In the genomic region with DNA sequence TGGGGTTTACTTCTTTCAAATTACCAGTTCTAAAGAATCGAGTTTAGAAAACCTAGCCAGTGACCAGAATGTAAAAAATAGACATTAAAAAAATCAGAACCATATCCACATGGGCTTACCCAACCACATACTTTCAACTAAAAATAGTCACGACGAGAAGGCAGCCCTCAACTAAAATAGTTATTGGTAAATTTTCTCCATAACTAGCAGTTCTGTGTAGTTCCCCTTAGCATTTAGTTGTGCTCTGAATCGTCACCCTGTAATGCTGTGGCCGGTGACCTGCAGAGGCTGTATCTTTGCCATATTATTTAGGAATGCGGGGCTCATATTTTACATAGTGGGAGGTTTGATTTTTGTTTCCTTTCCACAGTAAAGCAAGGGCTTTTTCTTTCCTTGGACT, we compare ENCODE assay signal across 9 mouse cellular contexts. TPM values are rescaled to one million over a fixed set of nuclear protein-coding genes. Genes with fewer than 3 reads are reported as not detected.
DNase-seq lines count a peak whose midpoint lies in the region; ATAC-seq and TF ChIP-seq lines count a peak whose summit lies in the region.
"Had no signal": no experiment of that assay in that cellular context is flagged by ENCODE, and none has a peak within 500 bp of the region (broad histone marks: within the 10 kb centered on the region; RNA-seq: fewer than 3 reads in every experiment).

No protein-coding gene starts in this region.

- DNase-seq in heart, adult 2 months, result no peak
- DNase-seq in heart, postnatal 14 days, result no peak
- no peak for DNase-seq in limb, embryonic 11.5 days (ENCODE audit: low spot score)
- DNase-seq in limb, embryonic 10.5 days (ENCODE audit: low spot score), result no peak
- no peak for DNase-seq in spleen, postnatal 10 days (ENCODE audit: low spot score in 2 of 2)

- no peak for TF ChIP-seq EP300 in heart, adult 2 months (IDR thresholded peaks at IDR 0.05; ENCODE audit: insufficient read depth, low read depth, low read length)

- H3K27me3 ChIP-seq in heart, adult 2 months (ENCODE audit: control insufficient read depth, insufficient read depth, low read length), result no peaks in the 10 kb centered on the region
- H3K27me3 ChIP-seq in limb, embryonic 11.5 days (ENCODE audit: control insufficient read depth, insufficient read depth, low read length), result no peaks in the 10 kb centered on the region
- no peaks in the 10 kb centered on the region for H3K27me3 ChIP-seq in limb, embryonic 10.5 days (ENCODE audit: low read depth, poor library complexity, severe bottlenecking)
- H3K27me3 ChIP-seq in neural tube, embryonic 14.5 days (ENCODE audit: control insufficient read depth, insufficient read depth, low read length), result no peaks in the 10 kb centered on the region
- H3K27me3 ChIP-seq: midbrain, embryonic 12.5 days had no signal

- TF ChIP-seq POLR2A in heart, adult 2 months (IDR thresholded peaks at IDR 0.05; ENCODE audit: insufficient read depth, low read depth, low read length), result no peak
- no peak for TF ChIP-seq POLR2A in embryonic fibroblast, embryonic 13.5 days (IDR thresholded peaks at IDR 0.05; ENCODE audit: low read depth, low read length)

- H3K36me3 ChIP-seq in heart, adult 2 months (ENCODE audit: control insufficient read depth, insufficient read depth, low read length), result peaks cover 12% of the 10 kb centered on the region
- H3K36me3 ChIP-seq in limb, embryonic 11.5 days (ENCODE audit: control insufficient read depth, insufficient read depth, low read length), result no peaks in the 10 kb centered on the region
- no peaks in the 10 kb centered on the region for H3K36me3 ChIP-seq in limb, embryonic 10.5 days
- no peaks in the 10 kb centered on the region for H3K36me3 ChIP-seq in neural tube, embryonic 14.5 days (ENCODE audit: control insufficient read depth, insufficient read depth, low read length)
- H3K36me3 ChIP-seq: midbrain, embryonic 12.5 days had no signal

- intact Hi-C loops in heart, adult 2 months (cut with DNase I), result loop anchor here (10.0 kb wide), 1 partner anchor 73 kb away; no protein-coding TSS in a partner anchor
- intact Hi-C loops in heart, postnatal 14 days (cut with DNase I), result loop anchor here (5.0 kb wide), 1 partner anchor 40 kb away; no protein-coding TSS in a partner anchor

- peaks cover 7% of the 10 kb centered on the region for H3K4me1 ChIP-seq in heart, adult 2 months (ENCODE audit: control insufficient read depth, insufficient read depth, low read length)
- peaks cover 19% of the 10 kb centered on the region for H3K4me1 ChIP-seq in limb, embryonic 11.5 days (ENCODE audit: control insufficient read depth, insufficient read depth, low read length)
- peaks cover 64% of the 10 kb centered on the region for H3K4me1 ChIP-seq in limb, embryonic 10.5 days
- peaks cover 5% of the 10 kb centered on the region for H3K4me1 ChIP-seq in embryonic fibroblast, embryonic 13.5 days (ENCODE audit: control insufficient read depth, insufficient read depth, low read length)
- peaks cover 3% of the 10 kb centered on the region; the same call in 1 of the 2 replicates for H3K4me1 ChIP-seq in neural tube, embryonic 14.5 days (ENCODE audit: control insufficient read depth, insufficient read depth, low read length)

- no peak for ATAC-seq in limb, embryonic 11.5 days (ENCODE audit: insufficient number of reproducible peaks, low FRiP score, low TSS enrichment, low read depth)
- no peak for ATAC-seq in neural tube, embryonic 14.5 days (ENCODE audit: low read depth)
- no peak for ATAC-seq in inflammation-experienced regulatory T-cells, adult 6 months

- peak overlapping the region; percentile 19 for H3K4me3 ChIP-seq in heart, adult 2 months
- no peak overlapping the region for H3K4me3 ChIP-seq in limb, embryonic 11.5 days (ENCODE audit: low read depth, low read length)
- no peak overlapping the region for H3K4me3 ChIP-seq in limb, embryonic 10.5 days
- peak overlapping the region; percentile 99 for H3K4me3 ChIP-seq in embryonic fibroblast, embryonic 13.5 days (ENCODE audit: insufficient read depth, low read length)
- no peak overlapping the region for H3K4me3 ChIP-seq in neural tube, embryonic 14.5 days (ENCODE audit: low read depth, low read length)
- H3K4me3 ChIP-seq: midbrain, embryonic 12.5 days had no signal

- peak overlapping the region; percentile 38 for H3K9ac ChIP-seq in heart, adult 2 months (ENCODE audit: low read depth, low read length)
- no peak overlapping the region for H3K9ac ChIP-seq in limb, embryonic 11.5 days (ENCODE audit: low read length)
- no peak overlapping the region for H3K9ac ChIP-seq in neural tube, embryonic 14.5 days (replicated peaks; ENCODE audit: low read depth, low read length)
- H3K9ac ChIP-seq: midbrain, embryonic 12.5 days had no signal

- H3K4me2 ChIP-seq in limb, embryonic 11.5 days (ENCODE audit: low read depth, severe bottlenecking), result peak overlapping the region; percentile 73
- peak overlapping the region; percentile 84; the same call in 1 of the 2 replicates for H3K4me2 ChIP-seq in neural tube, embryonic 14.5 days (ENCODE audit: low read depth, low read length)

- peaks cover 4% of the 10 kb centered on the region for H3K79me2 ChIP-seq in heart, adult 2 months (replicated peaks; ENCODE audit: control insufficient read depth, insufficient read depth, low read length)

- peak overlapping the region; percentile 21; the same call in 1 of the 2 replicates for H3K27ac ChIP-seq in heart, adult 2 months
- H3K27ac ChIP-seq in limb, embryonic 11.5 days (replicated peaks; ENCODE audit: low read depth, low read length), result no peak overlapping the region
- H3K27ac ChIP-seq in limb, embryonic 10.5 days, result no peak overlapping the region
- peak overlapping the region; percentile 55 for H3K27ac ChIP-seq in embryonic fibroblast, embryonic 13.5 days (ENCODE audit: insufficient read depth, low read length)
- H3K27ac ChIP-seq in neural tube, embryonic 14.5 days (ENCODE audit: low read depth, low read length), result no peak overlapping the region
- H3K27ac ChIP-seq: midbrain, embryonic 12.5 days had no signal

- WGBS in heart, adult 2 months, result 19% methylated on average over 6 of the region's 6 CpGs
- WGBS in limb, embryonic 11.5 days, result 61% methylated on average over 6 of the region's 6 CpGs
- WGBS in limb, embryonic 10.5 days, result 80% methylated on average over 6 of the region's 6 CpGs
- 60% methylated on average over 6 of the region's 6 CpGs for WGBS in neural tube, embryonic 14.5 days

- H3K9me3 ChIP-seq in limb, embryonic 11.5 days (ENCODE audit: control insufficient read depth, low read length), result no peaks in the 10 kb centered on the region
- no peaks in the 10 kb centered on the region for H3K9me3 ChIP-seq in limb, embryonic 10.5 days (replicated peaks)
- H3K9me3 ChIP-seq in neural tube, embryonic 14.5 days (ENCODE audit: control insufficient read depth, low read length), result no peaks in the 10 kb centered on the region
- H3K9me3 ChIP-seq: midbrain, embryonic 12.5 days had no signal

- TF ChIP-seq CTCF in heart, adult 2 months (IDR thresholded peaks at IDR 0.05), result no peak
- no peak for TF ChIP-seq CTCF in embryonic fibroblast, embryonic 13.5 days (IDR thresholded peaks at IDR 0.05; ENCODE audit: borderline replicate concordance, insufficient read depth, low read length)

RNA-seq across cellular contexts. Expression of a gene that starts 2.6 kb away (rescaled TPM):
- total RNA-seq in heart, adult 2 months (2021), result 10 to 100 TPM; 40.5 to 49.1 TPM
- 24.0 and 41.8 TPM in 2 replicates for polyA plus RNA-seq in heart, adult 2 months (2012; rRNA removed)
- total RNA-seq in heart, postnatal 14 days (2021), result 10 to 100 TPM; 66.4 to 68.5 TPM
- polyA plus RNA-seq in limb, embryonic 11.5 days (2014; fragmentation: Nextera tagmentation; extraction: Ambion mirVana), result 91.6 and 97.2 TPM in 2 replicates
- polyA plus RNA-seq in limb, embryonic 10.5 days (2016; fragmentation: Nextera tagmentation; extraction: Ambion mirVana), result 54.0 and 79.4 TPM in 2 replicates
- polyA plus RNA-seq in embryonic fibroblast, embryonic 13.5 days (2011; ENCODE audit: insufficient read length, low read depth, missing spikeins), result 134 and 138 TPM in 2 replicates
- 23.1 and 27.1 TPM in 2 replicates for polyA plus RNA-seq in neural tube, embryonic 14.5 days (2014; fragmentation: Nextera tagmentation; extraction: Ambion mirVana)
- 10 to 100 TPM; 14.8 to 20.7 (median 18.3) TPM for polyA plus RNA-seq in inflammation-experienced regulatory T-cells, adult 6 months (2017; shearing (Covaris generic))

RNA-seq across cellular contexts. Expression of a gene that starts 54.6 kb away (rescaled TPM):
- total RNA-seq in heart, adult 2 months (2021), result 10 to 100 TPM; 56.2 to 59.1 TPM
- polyA plus RNA-seq in heart, adult 2 months (2012; rRNA removed), result 17.2 and 31.1 TPM in 2 replicates
- 10 to 100 TPM; 47.5 to 60.7 TPM for total RNA-seq in heart, postnatal 14 days (2021)
- polyA plus RNA-seq in limb, embryonic 11.5 days (2014; fragmentation: Nextera tagmentation; extraction: Ambion mirVana), result 17.9 and 22.2 TPM in 2 replicates
- polyA plus RNA-seq in limb, embryonic 10.5 days (2016; fragmentation: Nextera tagmentation; extraction: Ambion mirVana), result 18.5 and 21.3 TPM in 2 replicates
- 18.9 and 19.0 TPM in 2 replicates for polyA plus RNA-seq in embryonic fibroblast, embryonic 13.5 days (2011; ENCODE audit: insufficient read length, low read depth, missing spikeins)
- 41.5 and 47.9 TPM in 2 replicates for polyA plus RNA-seq in neural tube, embryonic 14.5 days (2014; fragmentation: Nextera tagmentation; extraction: Ambion mirVana)
- polyA plus RNA-seq in inflammation-experienced regulatory T-cells, adult 6 months (2017; shearing (Covaris generic)), result 1 to 10 TPM; 1.5 to 5.7 (median 3.0) TPM

Comparison
In these comparisons a context has a peak if more than half of its experiments do, and no peak if none do; other contexts are left out.
1. H3K27ac ChIP-seq: peak in heart, adult 2 months (single experiment) and embryonic fibroblast, embryonic 13.5 days (single experiment); none in limb, embryonic 11.5 days (single experiment), limb, embryonic 10.5 days (single experiment) and neural tube, embryonic 14.5 days (single experiment).
2. H3K4me3 ChIP-seq: peak in heart, adult 2 months (single experiment) and embryonic fibroblast, embryonic 13.5 days (single experiment); none in limb, embryonic 11.5 days (single experiment), limb, embryonic 10.5 days (single experiment) and neural tube, embryonic 14.5 days (single experiment).